Mouse (Mus musculus): ENCODE measurements around the gene Slc22a16. TPM values are rescaled to one million over a fixed set of nuclear protein-coding genes. Genes with fewer than 3 reads are reported as not detected.

Gene Slc22a16
- polyA plus RNA-seq, 1 experiment from 2014 or later = not detected

- 91% methylated on average over 7 of the region's 7 CpGs for WGBS (ENCODE audit: insufficient replicate concordance)
- Histone ChIP-seq H3K4me3 (ENCODE audit: low read depth, low read length) (no peak overlapping the region), H3K4me2 (no peak overlapping the region), H3K9ac (ENCODE audit: low read depth, low read length) (no peak overlapping the region), H3K27ac (ENCODE audit: low read depth, low read length) (no peak overlapping the region), H3K36me3 (ENCODE audit: control insufficient read depth, insufficient read depth, low read length) (no peaks in the 10 kb centered on the region), H3K9me3 (replicated peaks; ENCODE audit: control insufficient read depth, low read length) (no peaks in the 10 kb centered on the region), H3K27me3 (ENCODE audit: control insufficient read depth, insufficient read depth, low read length) (no peaks in the 10 kb centered on the region), H3K4me1 (ENCODE audit: control insufficient read depth, insufficient read depth, low read length) (peaks cover 7% of the 10 kb centered on the region)
- no peak for ATAC-seq (replicated peaks; ENCODE audit: insufficient number of reproducible peaks, low FRiP score, low TSS enrichment)
These were observed 71.8 kb downstream of the Slc22a16 start for GRCm38 (mm10) chr10:40641901-40642300.

- Histone ChIP-seq H3K4me2 (no peak overlapping the region), H3K36me3 (ENCODE audit: control insufficient read depth, insufficient read depth, low read length) (no peaks in the 10 kb centered on the region), H3K9me3 (replicated peaks; ENCODE audit: control insufficient read depth, low read length) (no peaks in the 10 kb centered on the region), H3K4me1 (ENCODE audit: control insufficient read depth, insufficient read depth, low read length) (peaks cover 6% of the 10 kb centered on the region), H3K4me3 (ENCODE audit: low read depth, low read length) (no peak overlapping the region), H3K27me3 (ENCODE audit: control insufficient read depth, insufficient read depth, low read length) (no peaks in the 10 kb centered on the region), H3K27ac (ENCODE audit: low read depth, low read length) (no peak overlapping the region), H3K9ac (ENCODE audit: low read depth, low read length) (no peak overlapping the region)
- WGBS (ENCODE audit: insufficient replicate concordance) = 68% methylated on average over 5 of the region's 5 CpGs
- ATAC-seq (replicated peaks; ENCODE audit: insufficient number of reproducible peaks, low FRiP score, low TSS enrichment) = no peak
These were observed 73.0 kb downstream of the Slc22a16 start for GRCm38 (mm10) chr10:40643126-40643525.

GRCm38 (mm10) chr10:40644456-40644855 lies 74.3 kb downstream of the Slc22a16 start:
- Histone ChIP-seq H3K4me3 (ENCODE audit: low read depth, low read length) (no peak overlapping the region), H3K9me3 (replicated peaks; ENCODE audit: control insufficient read depth, low read length) (no peaks in the 10 kb centered on the region), H3K36me3 (ENCODE audit: control insufficient read depth, insufficient read depth, low read length) (no peaks in the 10 kb centered on the region), H3K4me2 (no peak overlapping the region), H3K27me3 (ENCODE audit: control insufficient read depth, insufficient read depth, low read length) (no peaks in the 10 kb centered on the region), H3K27ac (ENCODE audit: low read depth, low read length) (no peak overlapping the region), H3K9ac (ENCODE audit: low read depth, low read length) (no peak overlapping the region), H3K4me1 (ENCODE audit: control insufficient read depth, insufficient read depth, low read length) (no peaks in the 10 kb centered on the region; the same call in 1 of the 2 replicates)
- 62% methylated on average over 9 of the region's 9 CpGs for WGBS (ENCODE audit: insufficient replicate concordance)
- no peak for ATAC-seq (replicated peaks; ENCODE audit: insufficient number of reproducible peaks, low FRiP score, low TSS enrichment)

DNA sequence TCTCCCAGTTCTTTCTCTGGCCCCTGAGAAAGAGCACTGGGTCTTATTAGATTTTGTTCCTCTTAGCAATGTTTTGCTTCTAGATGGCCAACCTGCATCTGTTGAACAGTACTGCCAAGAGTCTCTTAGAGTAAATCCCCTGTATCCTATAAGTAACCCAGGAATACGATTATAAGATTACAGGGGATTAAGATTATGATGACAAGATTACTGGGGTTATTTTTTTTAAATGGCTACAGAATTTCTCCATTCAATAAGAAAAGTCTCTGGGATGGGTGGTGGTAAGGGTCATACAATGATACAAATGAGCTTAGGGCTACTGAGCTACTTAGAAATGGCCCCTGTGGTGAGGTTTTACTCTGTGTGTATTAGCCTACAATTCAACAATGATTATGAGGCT lies 75.2 kb downstream of the Slc22a16 start:
- no peak overlapping the region for H3K4me2 ChIP-seq
- ATAC-seq (replicated peaks; ENCODE audit: insufficient number of reproducible peaks, low FRiP score, low TSS enrichment) = no peak
- H3K4me3 ChIP-seq (ENCODE audit: low read depth, low read length) = no peak overlapping the region
- no peaks in the 10 kb centered on the region for H3K9me3 ChIP-seq (replicated peaks; ENCODE audit: control insufficient read depth, low read length)
- H3K4me1 ChIP-seq (ENCODE audit: control insufficient read depth, insufficient read depth, low read length) = no peaks in the 10 kb centered on the region
- H3K9ac ChIP-seq (ENCODE audit: low read depth, low read length) = no peak overlapping the region
- no peaks in the 10 kb centered on the region for H3K36me3 ChIP-seq (ENCODE audit: control insufficient read depth, insufficient read depth, low read length)
- 63% methylated on average over 1 of the region's 1 CpGs for WGBS (ENCODE audit: insufficient replicate concordance)
- no peak overlapping the region for H3K27ac ChIP-seq (ENCODE audit: low read depth, low read length)
- no peaks in the 10 kb centered on the region for H3K27me3 ChIP-seq (ENCODE audit: control insufficient read depth, insufficient read depth, low read length)

DNA sequence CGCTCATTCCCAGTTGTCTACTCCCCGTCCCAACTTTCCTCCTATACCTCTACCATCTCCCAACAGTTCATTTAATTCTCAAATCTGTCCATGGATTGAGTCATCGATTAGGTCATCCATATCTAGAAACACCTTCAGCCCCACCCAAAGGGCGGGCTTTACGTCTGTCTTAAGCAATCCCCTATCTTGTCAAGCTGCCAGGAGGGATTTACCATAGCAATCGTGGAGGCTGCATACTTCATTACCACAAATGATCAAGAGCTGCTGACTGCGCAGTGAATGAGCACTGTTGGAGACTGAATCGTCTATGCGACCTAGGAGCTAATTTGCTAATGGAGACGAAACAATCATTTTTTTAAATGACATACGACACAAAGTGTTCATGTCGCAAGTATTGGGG lies 78.6 kb downstream of the Slc22a16 start:
- no peak for ATAC-seq (replicated peaks; ENCODE audit: insufficient number of reproducible peaks, low FRiP score, low TSS enrichment)
- Histone ChIP-seq H3K27me3 (ENCODE audit: control insufficient read depth, insufficient read depth, low read length) (no peaks in the 10 kb centered on the region), H3K4me3 (ENCODE audit: low read depth, low read length) (no peak overlapping the region), H3K4me1 (ENCODE audit: control insufficient read depth, insufficient read depth, low read length) (no peaks in the 10 kb centered on the region), H3K36me3 (ENCODE audit: control insufficient read depth, insufficient read depth, low read length) (no peaks in the 10 kb centered on the region), H3K27ac (ENCODE audit: low read depth, low read length) (no peak overlapping the region), H3K4me2 (no peak overlapping the region), H3K9ac (ENCODE audit: low read depth, low read length) (no peak overlapping the region), H3K9me3 (replicated peaks; ENCODE audit: control insufficient read depth, low read length) (no peaks in the 10 kb centered on the region)
- WGBS (ENCODE audit: insufficient replicate concordance) = 84% methylated on average over 12 of the region's 12 CpGs

GRCm38 (mm10) chr10:40649634-40650033 lies 79.5 kb downstream of the Slc22a16 start:
- no peak overlapping the region for H3K27ac ChIP-seq (ENCODE audit: low read depth, low read length)
- H3K4me3 ChIP-seq (ENCODE audit: low read depth, low read length) = no peak overlapping the region
- H3K9me3 ChIP-seq (replicated peaks; ENCODE audit: control insufficient read depth, low read length) = no peaks in the 10 kb centered on the region
- no peak overlapping the region for H3K4me2 ChIP-seq
- no peaks in the 10 kb centered on the region for H3K4me1 ChIP-seq (ENCODE audit: control insufficient read depth, insufficient read depth, low read length)
- no peak for ATAC-seq (replicated peaks; ENCODE audit: insufficient number of reproducible peaks, low FRiP score, low TSS enrichment)
- no peak overlapping the region for H3K9ac ChIP-seq (ENCODE audit: low read depth, low read length)
- no peaks in the 10 kb centered on the region for H3K27me3 ChIP-seq (ENCODE audit: control insufficient read depth, insufficient read depth, low read length)
- no peaks in the 10 kb centered on the region for H3K36me3 ChIP-seq (ENCODE audit: control insufficient read depth, insufficient read depth, low read length)
- WGBS (ENCODE audit: insufficient replicate concordance) = 31% methylated on average over 4 of the region's 4 CpGs

DNA sequence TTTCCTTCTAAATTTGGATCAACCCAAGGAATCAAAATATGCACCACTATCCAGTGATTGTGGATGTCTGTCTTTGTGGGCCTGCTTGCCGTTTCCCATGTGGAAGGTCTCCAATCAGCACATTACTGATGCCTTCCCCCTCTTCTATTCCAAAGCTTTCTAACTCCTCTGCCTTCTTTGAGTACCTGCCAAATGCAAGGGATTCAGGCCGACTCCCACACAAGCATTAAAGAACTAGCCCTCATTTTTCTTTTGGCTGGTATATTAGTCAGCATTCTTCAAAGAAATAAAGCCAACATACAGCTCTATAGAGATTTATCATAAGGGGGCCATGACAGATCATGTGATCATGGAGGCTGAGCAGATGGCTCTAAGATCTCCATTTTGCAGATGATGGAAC lies 81.5 kb downstream of the Slc22a16 start:
- no peak overlapping the region for H3K4me2 ChIP-seq
- WGBS (ENCODE audit: insufficient replicate concordance) = 62% methylated on average over 2 of the region's 2 CpGs
- ATAC-seq (replicated peaks; ENCODE audit: insufficient number of reproducible peaks, low FRiP score, low TSS enrichment) = no peak

More for the DNA sequence above, 81.5 kb downstream of the Slc22a16 start:
- Histone ChIP-seq H3K4me1 (ENCODE audit: control insufficient read depth, insufficient read depth, low read length) (no peaks in the 10 kb centered on the region), H3K27ac (ENCODE audit: low read depth, low read length) (no peak overlapping the region), H3K4me3 (ENCODE audit: low read depth, low read length) (no peak overlapping the region), H3K9ac (ENCODE audit: low read depth, low read length) (no peak overlapping the region), H3K36me3 (ENCODE audit: control insufficient read depth, insufficient read depth, low read length) (no peaks in the 10 kb centered on the region), H3K27me3 (ENCODE audit: control insufficient read depth, insufficient read depth, low read length) (no peaks in the 10 kb centered on the region), H3K9me3 (replicated peaks; ENCODE audit: control insufficient read depth, low read length) (no peaks in the 10 kb centered on the region)

Other genes starting within 250 kb of the Slc22a16 start
- gene Cdk19, start 230.8 kb upstream of the Slc22a16 start, polyA plus RNA-seq (2014; fragmentation: Nextera tagmentation; extraction: Ambion mirVana) = 6.4 and 8.1 TPM in 2 replicates
- 5.3 and 6.0 TPM in 2 replicates for gene Ddo, start 59.7 kb downstream of the Slc22a16 start, polyA plus RNA-seq (2014; fragmentation: Nextera tagmentation; extraction: Ambion mirVana)
- gene Mettl24, start 112.9 kb downstream of the Slc22a16 start, polyA plus RNA-seq (2014; fragmentation: Nextera tagmentation; extraction: Ambion mirVana) = 2.0 and 2.5 TPM in 2 replicates

Data from heart, embryonic 11.5 days (tissue).